Mouse (Mus musculus): ENCODE measurements around the gene Dip2a.

DNA sequence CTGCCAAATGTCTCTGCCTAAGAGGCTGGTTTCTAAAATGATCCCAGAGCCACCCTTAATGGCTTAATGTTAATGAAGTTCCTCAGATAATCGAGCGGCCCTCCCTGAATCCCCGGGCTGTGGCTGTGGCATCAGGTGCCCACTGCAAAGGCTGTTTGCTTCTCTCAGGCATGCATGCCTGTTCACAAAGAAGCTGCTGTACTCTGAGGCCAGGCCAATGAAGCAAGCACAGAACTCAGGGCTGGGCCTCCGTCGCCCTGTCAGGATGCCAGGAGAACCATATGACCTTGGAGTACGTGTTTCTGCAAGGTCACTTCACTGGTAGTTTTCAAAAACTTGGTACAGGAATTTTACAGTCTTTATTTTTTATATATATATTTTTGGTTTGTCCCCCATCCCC is 89.5 kb downstream of the Dip2a start:
- TF ChIP-seq CHD2 (IDR thresholded peaks at IDR 0.05; ENCODE audit: low read depth, low read length) (no peak), HCFC1 (IDR thresholded peaks at IDR 0.05; ENCODE audit: borderline replicate concordance, insufficient read depth, low read length) (no peak), ZNF384 (IDR thresholded peaks at IDR 0.05; ENCODE audit: low read depth, low read length) (no peak)

Data from ES-E14 (cell line).